Mouse (Mus musculus): ENCODE data around the gene Enox2. TPM values are rescaled to one million over a fixed set of nuclear protein-coding genes. Genes with fewer than 3 reads are reported as not detected.

Gene Enox2
- polyA plus RNA-seq, 1 experiment: 0.53 TPM

DNA sequence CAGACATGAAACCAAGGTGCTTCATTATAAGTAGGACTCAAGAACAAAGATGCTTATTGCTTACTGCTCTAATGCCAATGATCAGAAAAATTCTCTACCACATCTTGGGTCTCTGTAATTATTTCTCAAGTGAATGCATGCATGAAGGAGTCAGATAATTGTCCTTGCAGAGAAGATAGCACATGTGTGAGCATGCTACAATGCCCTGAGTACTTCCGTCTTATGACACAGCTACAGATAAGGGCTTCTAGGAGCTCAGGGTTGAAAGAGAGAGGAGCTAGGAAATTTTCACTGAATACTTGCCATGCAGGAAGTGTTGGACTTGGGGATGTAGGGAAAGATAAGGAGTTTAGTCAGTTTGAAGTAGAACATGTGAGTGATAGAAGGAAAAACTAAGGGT, 285.2 kb downstream of the Enox2 start:
- no peak for TF ChIP-seq CTCF (IDR thresholded peaks at IDR 0.05; ENCODE audit: control insufficient read depth, insufficient read depth, insufficient replicate concordance, low read depth, low read length)
- no peak for TF ChIP-seq POLR2A (IDR thresholded peaks at IDR 0.05; ENCODE audit: control insufficient read depth, low read depth, low read length)
- no peak overlapping the region for H3K4me3 ChIP-seq (ENCODE audit: control insufficient read depth, low read depth, low read length)

DNA sequence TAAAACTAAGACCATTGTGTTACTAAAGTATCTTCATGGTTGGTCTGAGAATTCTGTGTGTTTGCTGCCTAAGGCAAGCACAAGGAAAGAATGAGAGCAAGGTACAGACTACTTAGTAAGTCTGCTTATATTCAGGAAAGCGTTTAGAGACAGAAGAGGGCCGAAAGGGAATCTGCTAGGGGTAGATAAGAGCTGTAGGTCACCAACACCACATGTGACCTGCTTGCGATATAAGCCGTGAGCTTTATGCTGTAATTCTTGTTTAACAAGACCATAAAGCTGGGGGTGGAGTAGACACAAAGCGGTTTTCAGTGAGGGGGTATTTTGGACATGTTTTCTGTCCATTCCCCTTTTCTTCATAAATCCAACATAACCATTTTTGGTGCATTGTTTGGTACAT, 302.4 kb downstream of the Enox2 start:
- H3K36me3 ChIP-seq (ENCODE audit: control insufficient read depth, insufficient read depth, low read length): no peaks in the 10 kb centered on the region
- H3K4me3 ChIP-seq (ENCODE audit: control insufficient read depth, low read depth, low read length): no peak overlapping the region
- H3K4me1 ChIP-seq (ENCODE audit: control insufficient read depth, insufficient read depth, low read length): no peaks in the 10 kb centered on the region
- H3K27ac ChIP-seq (ENCODE audit: control insufficient read depth, insufficient read depth, low read depth, low read length): no peak overlapping the region
- TF ChIP-seq CTCF (IDR thresholded peaks at IDR 0.05; ENCODE audit: control insufficient read depth, insufficient read depth, insufficient replicate concordance, low read depth, low read length) (no peak), POLR2A (IDR thresholded peaks at IDR 0.05; ENCODE audit: control insufficient read depth, low read depth, low read length) (no peak)
- H3K27me3 ChIP-seq (ENCODE audit: control insufficient read depth, insufficient read depth, low read length): no peaks in the 10 kb centered on the region

More for the DNA sequence above, 285.2 kb downstream of the Enox2 start:
- Histone ChIP-seq H3K36me3 (ENCODE audit: control insufficient read depth, insufficient read depth, low read length) (no peaks in the 10 kb centered on the region), H3K4me1 (ENCODE audit: control insufficient read depth, insufficient read depth, low read length) (no peaks in the 10 kb centered on the region), H3K27me3 (ENCODE audit: control insufficient read depth, insufficient read depth, low read length) (no peaks in the 10 kb centered on the region), H3K27ac (ENCODE audit: control insufficient read depth, insufficient read depth, low read depth, low read length) (no peak overlapping the region)

DNA sequence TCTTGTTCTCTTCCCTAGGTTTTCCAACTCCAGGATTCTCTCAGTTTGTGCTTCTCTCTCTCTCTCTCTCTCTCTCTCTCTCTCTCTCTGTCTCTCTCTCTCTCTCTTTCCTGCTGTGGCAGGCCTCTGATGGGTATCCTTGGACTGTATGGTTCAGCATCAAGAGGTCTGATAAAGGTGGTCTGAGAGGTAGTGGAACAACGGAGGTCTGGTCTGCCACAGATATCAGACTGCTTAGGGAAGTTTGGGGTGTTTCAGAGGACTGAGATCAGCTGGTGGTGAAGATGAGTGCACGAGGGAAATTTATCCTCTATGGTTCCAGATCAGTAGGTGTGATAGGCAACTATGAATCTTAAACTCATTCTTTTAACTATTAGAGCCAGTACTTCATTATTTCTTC, 303.6 kb downstream of the Enox2 start:
- no peak for TF ChIP-seq POLR2A (IDR thresholded peaks at IDR 0.05; ENCODE audit: control insufficient read depth, low read depth, low read length)
- no peaks in the 10 kb centered on the region for H3K4me1 ChIP-seq (ENCODE audit: control insufficient read depth, insufficient read depth, low read length)
- no peaks in the 10 kb centered on the region for H3K27me3 ChIP-seq (ENCODE audit: control insufficient read depth, insufficient read depth, low read length)
- H3K27ac ChIP-seq (ENCODE audit: control insufficient read depth, insufficient read depth, low read depth, low read length): no peak overlapping the region
- H3K4me3 ChIP-seq (ENCODE audit: control insufficient read depth, low read depth, low read length): no peak overlapping the region
- no peaks in the 10 kb centered on the region for H3K36me3 ChIP-seq (ENCODE audit: control insufficient read depth, insufficient read depth, low read length)

Other genes starting within 250 kb of the Enox2 start
- gene Arhgap36, start 175.7 kb upstream of the Enox2 start, polyA plus RNA-seq (2012; rRNA removed): not detected in 2 replicates

All from testis, adult 2 months (tissue).